Mouse (Mus musculus) hindbrain, embryonic 15.5 days (tissue): ENCODE measurements around the gene Nfat5. TPM values are rescaled to one million over a fixed set of nuclear protein-coding genes. Genes with fewer than 3 reads are reported as not detected.

ENCODE experiments used
- ATAC-seq: fragments of 200-750 bp; cut with Nextera tagmentation; 2 replicates; pipeline ENCODE4 v1.8.0; 2017; ENCODE audit warnings: low read depth, moderate number of reproducible peaks, moderate TSS enrichment; ENCODE audit not compliant: low FRiP score
- H3K27ac ChIP-seq: fragments of 300-500 bp; sonication (generic); replicated peaks from 2 replicates; pipeline ENCODE4 v1.5.1; 2015; ENCODE audit warnings: mild to moderate bottlenecking, inconsistent platforms
- H3K27me3 ChIP-seq: fragments of 300-500 bp; sonication (generic); 2 replicates; pipeline ENCODE4 v1.6.1; 2015; ENCODE audit warnings: control low read depth, inconsistent platforms
- H3K36me3 ChIP-seq: fragments of 300-500 bp; sonication (generic); 2 replicates; pipeline ENCODE4 v1.6.1; 2015; ENCODE audit warnings: control low read depth, inconsistent platforms
- H3K4me1 ChIP-seq: fragments of 300-500 bp; sonication (generic); replicated peaks from 2 replicates; pipeline ENCODE4 v1.6.1; 2015; ENCODE audit warnings: control low read depth, inconsistent platforms
- H3K4me2 ChIP-seq: fragments of 300-500 bp; sonication (generic); 2 replicates; pipeline ENCODE4 v1.6.1; 2015; ENCODE audit warnings: moderate library complexity, mild to moderate bottlenecking, inconsistent platforms
- H3K4me3 ChIP-seq: fragments of 300-500 bp; sonication (generic); 2 replicates; pipeline ENCODE4 v1.5.1; 2015; ENCODE audit warnings: mild to moderate bottlenecking, inconsistent platforms
- H3K9ac ChIP-seq: fragments of 300-500 bp; sonication (generic); 2 replicates; pipeline ENCODE4 v1.6.1; 2015; ENCODE audit warnings: inconsistent platforms
- H3K9me3 ChIP-seq: fragments of 300-500 bp; sonication (generic); 2 replicates; pipeline ENCODE4 v1.6.1; 2016; ENCODE audit warnings: control low read depth, inconsistent platforms
- WGBS: fragments of 180-500 bp; shearing (Covaris S2); methylation state at CpG from one replicate; pipeline ENCODE4 v1.1.7; 2015; 5-methylcytosine and 5-hydroxymethylcytosine counted together
- polyA plus RNA-seq: library from polyadenylated mRNA; unstranded; fragments of >200 nt; fragmentation: Nextera tagmentation; extraction: Ambion mirVana; gene quantifications from 2 replicates; pipeline ENCODE4 v1.2.1, GENCODE M21; 2015

Gene Nfat5
- polyA plus RNA-seq, 1 experiment from 2014 or later, result 9.5 TPM

- no peaks in the 10 kb centered on the region for H3K36me3 ChIP-seq
- peaks cover 22% of the 10 kb centered on the region for H3K4me1 ChIP-seq
- H3K4me3 ChIP-seq, result 0 out of 2 replicates have a peak overlapping the region, but pooled peaks have one; percentile 96
- peak overlapping the region; percentile 60 for H3K4me2 ChIP-seq
- H3K9me3 ChIP-seq, result no peaks in the 10 kb centered on the region
- WGBS, result 71% methylated on average over 1 of the region's 1 CpGs
- H3K27me3 ChIP-seq, result no peaks in the 10 kb centered on the region
- ATAC-seq, result no peak
- no peak overlapping the region for H3K9ac ChIP-seq
- no peak overlapping the region for H3K27ac ChIP-seq
Measured at GRCm38 (mm10) chr8:107295450-107295849, 2.2 kb downstream of the Nfat5 start.

DNA sequence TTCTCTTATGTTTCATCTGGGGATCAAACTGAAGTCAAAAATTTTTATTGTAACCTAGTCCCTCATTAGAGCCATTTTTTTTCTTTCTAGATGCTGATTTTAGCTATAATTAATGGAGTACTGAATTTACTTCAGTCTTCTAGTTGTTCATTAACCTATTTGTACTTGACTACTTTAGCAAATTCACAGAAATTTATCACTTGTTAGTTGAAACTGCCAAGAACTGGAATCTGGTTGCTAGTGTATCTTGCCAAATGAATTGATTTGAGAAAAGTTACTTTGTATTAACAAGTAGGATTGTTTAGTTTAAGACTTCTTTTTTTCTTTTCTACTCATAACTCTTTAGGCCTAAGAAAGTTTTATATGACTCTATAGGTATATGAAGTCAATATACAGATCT lies 18.6 kb downstream of the Nfat5 start:
- H3K27ac ChIP-seq, result no peak overlapping the region
- no peaks in the 10 kb centered on the region for H3K9me3 ChIP-seq
- H3K36me3 ChIP-seq, result no peaks in the 10 kb centered on the region
- no peak overlapping the region for H3K4me3 ChIP-seq
- no peaks in the 10 kb centered on the region for H3K4me1 ChIP-seq
- no peaks in the 10 kb centered on the region for H3K27me3 ChIP-seq
- no peak overlapping the region for H3K4me2 ChIP-seq
- H3K9ac ChIP-seq, result no peak overlapping the region
- ATAC-seq, result no peak

DNA sequence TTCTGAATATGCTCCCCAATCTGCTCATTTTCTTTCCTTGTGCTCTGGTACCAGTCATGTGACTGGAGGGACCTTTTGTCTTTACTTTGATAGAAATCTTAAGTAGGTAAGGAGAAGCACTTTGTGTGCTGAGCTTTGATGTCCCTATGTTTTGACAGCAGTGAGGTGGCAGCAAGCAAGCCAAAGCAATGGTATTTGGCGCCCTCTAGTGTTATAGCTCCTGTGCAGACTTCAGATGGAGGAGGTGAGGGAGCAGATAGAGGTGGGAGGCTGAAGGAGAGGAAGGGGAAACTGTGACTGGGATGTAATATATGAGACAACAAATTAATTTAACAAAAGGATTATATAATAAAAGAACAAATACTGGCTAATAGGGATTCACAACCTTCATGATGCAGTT lies 30.9 kb downstream of the Nfat5 start:
- Histone ChIP-seq H3K9me3 (no peaks in the 10 kb centered on the region), H3K27me3 (no peaks in the 10 kb centered on the region), H3K4me3 (no peak overlapping the region), H3K4me1 (no peaks in the 10 kb centered on the region), H3K9ac (no peak overlapping the region), H3K27ac (no peak overlapping the region), H3K4me2 (no peak overlapping the region), H3K36me3 (no peaks in the 10 kb centered on the region)
- ATAC-seq, result no peak
- WGBS, result 0% methylated on average over 1 of the region's 1 CpGs

- no peak overlapping the region for H3K4me2 ChIP-seq
- H3K9ac ChIP-seq, result no peak overlapping the region
- no peaks in the 10 kb centered on the region for H3K9me3 ChIP-seq
- H3K27me3 ChIP-seq, result no peaks in the 10 kb centered on the region
- 83% methylated on average over 1 of the region's 1 CpGs for WGBS
- H3K36me3 ChIP-seq, result no peaks in the 10 kb centered on the region
- H3K27ac ChIP-seq, result no peak overlapping the region
- no peak overlapping the region for H3K4me3 ChIP-seq
- H3K4me1 ChIP-seq, result no peaks in the 10 kb centered on the region
- ATAC-seq, result no peak
Measured at GRCm38 (mm10) chr8:107329595-107329994, 36.3 kb downstream of the Nfat5 start.

- H3K9me3 ChIP-seq, result no peaks in the 10 kb centered on the region
- no peak for ATAC-seq
- H3K36me3 ChIP-seq, result peaks cover 5% of the 10 kb centered on the region; the same call in 1 of the 2 replicates
- 90% methylated on average over 1 of the region's 1 CpGs for WGBS
- no peak overlapping the region for H3K9ac ChIP-seq
- H3K4me3 ChIP-seq, result no peak overlapping the region
- H3K4me1 ChIP-seq, result no peaks in the 10 kb centered on the region
- H3K27me3 ChIP-seq, result no peaks in the 10 kb centered on the region
- no peak overlapping the region for H3K4me2 ChIP-seq
- no peak overlapping the region for H3K27ac ChIP-seq
Measured at GRCm38 (mm10) chr8:107336480-107336879, 43.2 kb downstream of the Nfat5 start.

- Histone ChIP-seq H3K27me3 (no peaks in the 10 kb centered on the region), H3K9ac (no peak overlapping the region), H3K4me2 (no peak overlapping the region), H3K4me3 (no peak overlapping the region), H3K27ac (no peak overlapping the region), H3K9me3 (no peaks in the 10 kb centered on the region), H3K36me3 (peaks cover 67% of the 10 kb centered on the region), H3K4me1 (no peaks in the 10 kb centered on the region)
- WGBS, result 91% methylated on average over 4 of the region's 4 CpGs
- ATAC-seq, result no peak
Measured at GRCm38 (mm10) chr8:107370311-107370710, 77.0 kb downstream of the Nfat5 start.

GRCm38 (mm10) chr8:107377346-107377745 lies 84.1 kb downstream of the Nfat5 start:
- H3K9ac ChIP-seq, result no peak overlapping the region
- no peaks in the 10 kb centered on the region for H3K9me3 ChIP-seq
- H3K36me3 ChIP-seq, result peaks cover 27% of the 10 kb centered on the region
- H3K4me2 ChIP-seq, result no peak overlapping the region
- WGBS, result 95% methylated on average over 3 of the region's 3 CpGs
- no peak for ATAC-seq
- H3K27me3 ChIP-seq, result no peaks in the 10 kb centered on the region
- no peak overlapping the region for H3K27ac ChIP-seq
- no peak overlapping the region for H3K4me3 ChIP-seq
- no peaks in the 10 kb centered on the region for H3K4me1 ChIP-seq

DNA sequence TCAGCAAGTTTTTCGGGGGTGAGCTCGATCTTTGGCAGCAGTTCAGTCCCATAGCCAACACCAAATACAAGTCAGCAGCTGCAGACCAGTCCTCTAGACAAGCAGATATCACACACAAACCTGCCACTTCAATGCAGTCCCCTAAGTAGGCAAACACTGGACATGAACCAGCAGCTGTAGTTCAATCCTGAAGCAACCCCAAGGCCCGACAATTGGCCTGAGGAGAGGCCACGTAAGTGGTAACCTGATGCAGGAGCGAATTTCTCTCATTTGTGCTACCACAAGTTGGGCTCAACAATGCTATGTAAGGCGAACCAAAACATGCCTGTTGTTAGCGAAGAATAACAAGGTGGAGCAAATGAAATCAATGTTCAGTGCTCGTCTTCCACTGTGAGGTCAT lies 87.5 kb downstream of the Nfat5 start:
- Histone ChIP-seq H3K27me3 (no peaks in the 10 kb centered on the region), H3K4me3 (no peak overlapping the region), H3K36me3 (peaks cover 20% of the 10 kb centered on the region), H3K27ac (no peak overlapping the region), H3K9ac (no peak overlapping the region), H3K4me1 (no peaks in the 10 kb centered on the region), H3K9me3 (no peaks in the 10 kb centered on the region), H3K4me2 (no peak overlapping the region)
- 97% methylated on average over 8 of the region's 8 CpGs for WGBS
- ATAC-seq, result no peak

DNA sequence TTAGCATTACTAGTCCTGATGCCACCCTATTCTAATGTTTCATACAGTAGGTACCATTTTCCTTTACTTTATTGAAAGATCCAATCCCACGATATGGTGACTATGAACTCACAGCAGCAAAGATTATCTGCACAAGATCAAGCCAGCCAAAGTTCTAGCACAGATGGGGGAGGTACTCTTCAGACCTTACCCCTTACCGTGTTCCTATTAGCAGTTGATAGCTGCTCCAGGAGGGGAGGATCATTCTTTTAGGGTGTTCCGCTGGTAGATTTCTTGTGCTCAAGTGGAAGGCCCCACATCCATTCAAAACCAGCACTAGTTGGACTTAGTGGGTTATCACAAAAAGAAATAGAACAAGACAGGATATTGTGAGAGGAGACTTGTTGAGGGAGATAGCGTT lies 88.4 kb downstream of the Nfat5 start:
- no peaks in the 10 kb centered on the region for H3K27me3 ChIP-seq
- no peaks in the 10 kb centered on the region for H3K4me1 ChIP-seq
- H3K4me2 ChIP-seq, result no peak overlapping the region
- no peak for ATAC-seq
- 95% methylated on average over 4 of the region's 4 CpGs for WGBS
- no peak overlapping the region for H3K27ac ChIP-seq
- H3K36me3 ChIP-seq, result peaks cover 20% of the 10 kb centered on the region
- H3K4me3 ChIP-seq, result no peak overlapping the region
- no peaks in the 10 kb centered on the region for H3K9me3 ChIP-seq
- H3K9ac ChIP-seq, result no peak overlapping the region

DNA sequence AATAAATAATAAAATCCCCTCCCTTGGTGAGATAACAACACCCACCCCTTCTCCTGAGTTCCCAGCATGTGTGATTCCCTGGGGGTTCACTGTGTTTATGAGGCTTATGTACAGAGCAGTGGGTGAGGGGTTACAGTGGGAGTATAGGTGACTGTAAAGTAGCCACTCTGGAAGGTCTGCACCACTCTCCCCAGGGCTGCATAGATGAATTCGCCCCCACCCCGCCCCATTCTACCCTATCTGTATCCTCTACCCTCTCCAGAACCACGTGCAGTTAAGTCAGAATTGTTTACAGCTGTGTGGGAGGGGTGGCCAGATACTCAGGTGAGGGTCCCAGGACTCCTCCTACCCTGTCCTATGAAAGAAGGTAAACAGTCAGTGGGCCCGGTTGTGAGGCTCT lies 89.6 kb downstream of the Nfat5 start:
- peaks cover 19% of the 10 kb centered on the region for H3K36me3 ChIP-seq
- H3K27ac ChIP-seq, result no peak overlapping the region
- H3K4me3 ChIP-seq, result no peak overlapping the region
- no peaks in the 10 kb centered on the region for H3K9me3 ChIP-seq
- H3K4me1 ChIP-seq, result no peaks in the 10 kb centered on the region
- 76% methylated on average over 4 of the region's 4 CpGs for WGBS
- ATAC-seq, result no peak
- H3K27me3 ChIP-seq, result no peaks in the 10 kb centered on the region
- no peak overlapping the region for H3K9ac ChIP-seq
- H3K4me2 ChIP-seq, result no peak overlapping the region

- no peak for ATAC-seq
- Histone ChIP-seq H3K27ac (no peak overlapping the region), H3K9ac (no peak overlapping the region), H3K4me1 (peaks cover 7% of the 10 kb centered on the region; the same call in 1 of the 2 replicates), H3K9me3 (no peaks in the 10 kb centered on the region), H3K4me3 (no peak overlapping the region), H3K36me3 (peaks cover 6% of the 10 kb centered on the region), H3K4me2 (no peak overlapping the region), H3K27me3 (no peaks in the 10 kb centered on the region)
- 68% methylated on average over 5 of the region's 5 CpGs for WGBS
Measured at GRCm38 (mm10) chr8:107384651-107385050, 91.4 kb downstream of the Nfat5 start.

- Histone ChIP-seq H3K27me3 (no peaks in the 10 kb centered on the region), H3K27ac (no peak overlapping the region), H3K9ac (no peak overlapping the region), H3K4me3 (no peak overlapping the region), H3K9me3 (no peaks in the 10 kb centered on the region), H3K4me2 (no peak overlapping the region), H3K4me1 (peaks cover 11% of the 10 kb centered on the region; the same call in 1 of the 2 replicates), H3K36me3 (peaks cover 3% of the 10 kb centered on the region)
- ATAC-seq, result no peak
- 77% methylated on average over 2 of the region's 2 CpGs for WGBS
Measured at GRCm38 (mm10) chr8:107385063-107385462, 91.8 kb downstream of the Nfat5 start.

- no peak overlapping the region for H3K4me3 ChIP-seq
- no peaks in the 10 kb centered on the region for H3K9me3 ChIP-seq
- H3K27me3 ChIP-seq, result no peaks in the 10 kb centered on the region
- 56% methylated on average over 5 of the region's 5 CpGs for WGBS
- no peaks in the 10 kb centered on the region for H3K36me3 ChIP-seq
- ATAC-seq, result no peak
- H3K27ac ChIP-seq, result no peak overlapping the region
- no peak overlapping the region for H3K4me2 ChIP-seq
- no peak overlapping the region for H3K9ac ChIP-seq
- peaks cover 11% of the 10 kb centered on the region; the same call in 1 of the 2 replicates for H3K4me1 ChIP-seq
Measured at GRCm38 (mm10) chr8:107386171-107386570, 92.9 kb downstream of the Nfat5 start.
